Mouse (Mus musculus) right cerebral cortex, postnatal 4 days (tissue): Measurements from ENCODE around the gene Capn5.

ENCODE experiments used
- DNase-seq: peaks from one replicate; pipeline ENCODE4 v3.0.0-alpha.2; 2022

The Capn5 gene

GRCm38 (mm10) chr7:98146447-98146845 lies 31.6 kb downstream of the Capn5 start:
- no peak for DNase-seq

DNA sequence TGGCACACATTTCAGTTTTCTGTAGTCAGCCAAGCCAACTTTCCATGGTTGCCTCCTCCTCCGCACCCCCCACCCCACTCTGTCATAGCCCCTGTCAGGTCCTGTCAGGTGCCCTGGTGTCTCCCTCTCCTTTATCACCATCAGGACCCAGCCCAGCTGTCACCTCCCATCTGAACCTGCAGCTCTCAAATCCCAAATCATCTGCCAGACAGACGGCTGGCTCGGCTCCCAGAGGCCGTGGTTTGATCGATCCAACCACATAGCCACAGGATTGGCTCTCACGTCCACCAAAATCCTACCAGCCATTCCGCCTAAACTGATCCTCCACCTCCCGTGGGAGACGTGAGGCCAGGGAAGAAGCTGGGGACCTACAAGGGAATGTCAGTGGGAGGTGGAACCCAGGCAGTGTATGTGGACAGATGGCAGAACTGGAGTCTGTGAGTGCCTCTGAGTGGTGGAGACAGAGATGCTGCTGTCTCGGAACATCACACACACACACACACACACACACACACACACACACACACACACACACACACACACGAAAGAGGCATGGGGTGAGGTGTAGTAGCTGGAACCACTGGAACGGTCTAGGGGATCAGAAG lies 32.1 kb downstream of the Capn5 start:
- no peak for DNase-seq

DNA sequence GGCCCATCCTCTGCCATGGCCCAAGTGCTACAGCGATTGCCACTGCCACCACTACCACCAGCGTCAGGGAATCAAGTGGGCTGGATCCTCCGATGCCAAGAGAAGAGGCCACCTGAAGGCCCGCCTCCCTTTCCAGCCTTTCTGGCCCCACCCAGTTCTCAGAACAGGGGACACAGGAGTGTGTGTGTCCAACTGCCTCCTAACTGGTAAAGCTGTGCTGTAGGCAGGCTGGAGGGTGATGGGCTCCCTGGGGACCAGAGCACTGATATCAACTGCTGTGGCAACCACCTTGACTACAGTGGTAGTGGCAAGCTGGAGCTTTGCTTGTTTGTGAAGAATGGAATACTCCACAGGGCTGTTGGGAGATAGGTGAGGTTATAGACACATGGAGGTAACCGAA lies 32.7 kb downstream of the Capn5 start, which contains the start of gene Omp:
Omp (minus strand) TSS at position 101 of the 400 bp plus-strand sequence.
- no peak for DNase-seq

DNA sequence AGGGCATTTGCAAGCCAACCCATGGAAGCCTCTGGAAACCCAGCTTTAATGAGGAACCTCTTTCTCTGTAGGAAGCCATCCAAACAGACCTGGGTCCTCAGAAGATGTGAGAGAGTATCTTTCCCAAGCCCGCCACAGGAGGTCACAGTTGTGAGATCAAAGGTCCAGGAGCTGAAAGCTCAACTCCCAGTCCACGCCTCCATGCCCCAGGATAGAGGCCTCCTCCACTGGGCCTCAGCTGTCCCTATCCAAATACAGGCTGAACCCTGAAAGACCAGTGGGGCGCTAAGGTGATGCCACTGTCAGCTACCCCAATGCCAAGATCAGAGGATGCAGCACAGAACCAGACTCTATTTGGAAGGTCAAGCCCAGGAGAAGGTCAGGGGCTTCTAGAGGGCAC lies 35.4 kb downstream of the Capn5 start:
- no peak for DNase-seq

GRCm38 (mm10) chr7:98142247-98142646 lies 35.8 kb downstream of the Capn5 start:
- no peak for DNase-seq

DNA sequence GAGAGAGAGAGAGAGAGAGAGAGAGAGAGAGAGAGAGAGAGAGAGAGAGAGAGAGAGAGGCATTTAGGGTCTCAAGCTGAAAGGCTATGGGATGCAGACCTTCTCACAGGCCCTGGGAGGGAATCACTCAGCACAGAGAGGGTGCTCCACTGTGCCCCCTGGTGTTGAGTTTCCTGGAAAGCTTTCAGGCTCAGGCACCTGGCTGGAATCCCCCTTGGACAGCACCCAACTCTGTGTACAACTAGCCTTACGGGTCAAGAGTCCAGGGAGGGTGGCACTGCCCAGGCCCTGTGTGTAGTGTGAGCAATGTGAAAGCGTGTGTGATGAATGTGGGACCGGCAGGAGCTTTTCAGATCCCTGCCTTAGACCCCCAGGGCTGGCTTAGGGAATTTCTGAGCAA lies 36.9 kb downstream of the Capn5 start:
- DNase-seq, result peak; percentile 51

DNA sequence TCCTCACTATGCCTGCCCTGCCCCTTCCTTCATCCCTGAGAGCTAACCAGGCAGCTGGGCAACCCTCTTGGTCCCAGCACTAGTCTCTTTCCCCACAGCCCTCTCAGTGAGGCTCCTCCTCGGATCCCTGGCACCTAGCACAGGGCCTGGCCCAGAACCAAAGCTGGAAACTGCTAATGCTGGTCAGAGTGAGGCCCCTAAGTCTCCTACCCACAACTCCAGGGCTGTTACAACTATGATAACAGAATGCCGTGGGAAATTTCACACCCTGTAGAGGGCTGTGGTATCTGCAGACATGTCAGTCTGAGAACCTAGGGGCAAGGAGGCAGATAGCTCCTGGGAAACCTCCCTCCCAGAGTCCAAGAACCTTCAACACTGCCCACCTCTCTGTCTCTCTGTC lies 37.5 kb downstream of the Capn5 start:
- DNase-seq, result no peak

- DNase-seq, result no peak
These were observed 38.9 kb downstream of the Capn5 start for GRCm38 (mm10) chr7:98139216-98139615.

DNA sequence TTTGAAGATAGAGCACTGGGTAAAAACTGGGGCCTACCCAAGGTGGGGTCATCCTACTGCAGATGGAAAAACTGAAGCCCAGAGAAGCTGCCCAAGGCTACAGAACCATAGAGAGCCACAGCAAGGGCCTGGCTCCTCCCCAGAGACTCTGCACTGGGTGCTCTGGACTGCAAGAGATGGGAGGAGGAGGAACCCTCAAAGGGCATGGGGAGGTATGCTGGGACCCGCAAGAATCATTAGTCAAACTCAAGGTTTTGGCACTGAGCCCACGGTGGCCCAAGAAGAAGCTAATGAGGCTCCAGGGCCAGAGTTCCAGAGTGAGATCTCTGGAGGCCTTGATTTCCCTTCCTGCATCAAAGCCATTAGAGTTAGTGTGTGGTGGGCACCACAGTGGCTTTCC lies 40.1 kb downstream of the Capn5 start:
- DNase-seq, result no peak

- no peak for DNase-seq
These were observed 40.5 kb downstream of the Capn5 start for GRCm38 (mm10) chr7:98137583-98137982.

- no peak for DNase-seq
These were observed 46.3 kb downstream of the Capn5 start for GRCm38 (mm10) chr7:98131751-98132150.

- DNase-seq, result peak; percentile 56
These were observed 52.6 kb downstream of the Capn5 start for GRCm38 (mm10) chr7:98125473-98125872.

DNA sequence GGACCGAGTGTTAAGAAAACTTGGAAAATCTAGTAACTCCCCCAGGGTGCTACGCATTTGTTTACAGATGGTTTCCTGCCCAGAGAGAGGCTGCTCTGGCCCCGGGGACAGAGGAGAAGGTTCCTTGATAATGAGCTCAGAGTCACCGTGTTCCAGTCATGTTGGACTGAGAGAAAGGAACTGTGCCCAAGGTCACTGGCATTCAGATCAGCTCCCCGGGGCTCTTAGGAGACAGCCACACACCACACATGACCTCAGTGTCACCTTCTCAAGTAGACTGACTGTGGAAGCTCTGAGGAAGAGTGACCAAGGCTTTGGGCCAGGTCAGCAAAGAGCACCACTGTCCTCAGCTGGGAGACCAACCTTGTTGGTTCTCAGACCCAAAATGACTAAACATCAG lies 53.4 kb downstream of the Capn5 start:
- DNase-seq, result no peak

GRCm38 (mm10) chr7:98121673-98122072 lies 56.4 kb downstream of the Capn5 start:
- DNase-seq, result no peak

DNA sequence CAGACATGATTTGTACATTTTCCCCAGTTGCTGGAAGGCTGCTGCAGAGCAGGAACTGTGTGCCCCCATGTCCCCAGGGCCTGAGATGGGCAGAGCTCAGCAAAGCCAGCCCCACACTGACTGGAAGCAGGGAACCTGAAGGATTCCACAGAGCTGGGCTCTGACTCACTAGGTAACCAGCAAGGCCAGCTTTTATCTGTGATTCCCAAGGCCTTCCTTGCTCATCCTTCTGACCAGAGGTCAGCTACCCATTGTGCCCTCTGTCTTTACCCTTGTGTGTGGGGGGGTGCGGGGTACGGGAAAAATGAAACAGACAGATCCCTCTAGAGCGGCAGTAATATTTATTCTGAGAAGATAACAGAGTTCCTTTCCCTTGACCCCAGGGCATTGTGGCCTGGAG lies 56.8 kb downstream of the Capn5 start:
- no peak for DNase-seq

- peak; percentile 82 for DNase-seq
These were observed 57.7 kb downstream of the Capn5 start for GRCm38 (mm10) chr7:98120325-98120724.

DNA sequence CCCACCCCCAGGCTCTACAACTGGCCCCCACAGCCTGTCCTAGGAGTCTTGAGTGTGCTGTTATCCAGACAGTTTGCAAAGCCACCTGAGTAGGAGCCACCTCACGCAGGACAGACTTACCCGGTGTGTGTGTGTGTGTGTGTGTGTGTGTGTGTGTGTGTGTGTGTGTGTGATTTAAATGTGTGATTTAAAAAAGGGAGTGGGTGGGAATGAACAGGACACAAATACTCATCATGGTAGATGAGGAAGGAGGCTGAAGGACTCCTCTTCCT lies 58.2 kb downstream of the Capn5 start:
- no peak for DNase-seq

DNA sequence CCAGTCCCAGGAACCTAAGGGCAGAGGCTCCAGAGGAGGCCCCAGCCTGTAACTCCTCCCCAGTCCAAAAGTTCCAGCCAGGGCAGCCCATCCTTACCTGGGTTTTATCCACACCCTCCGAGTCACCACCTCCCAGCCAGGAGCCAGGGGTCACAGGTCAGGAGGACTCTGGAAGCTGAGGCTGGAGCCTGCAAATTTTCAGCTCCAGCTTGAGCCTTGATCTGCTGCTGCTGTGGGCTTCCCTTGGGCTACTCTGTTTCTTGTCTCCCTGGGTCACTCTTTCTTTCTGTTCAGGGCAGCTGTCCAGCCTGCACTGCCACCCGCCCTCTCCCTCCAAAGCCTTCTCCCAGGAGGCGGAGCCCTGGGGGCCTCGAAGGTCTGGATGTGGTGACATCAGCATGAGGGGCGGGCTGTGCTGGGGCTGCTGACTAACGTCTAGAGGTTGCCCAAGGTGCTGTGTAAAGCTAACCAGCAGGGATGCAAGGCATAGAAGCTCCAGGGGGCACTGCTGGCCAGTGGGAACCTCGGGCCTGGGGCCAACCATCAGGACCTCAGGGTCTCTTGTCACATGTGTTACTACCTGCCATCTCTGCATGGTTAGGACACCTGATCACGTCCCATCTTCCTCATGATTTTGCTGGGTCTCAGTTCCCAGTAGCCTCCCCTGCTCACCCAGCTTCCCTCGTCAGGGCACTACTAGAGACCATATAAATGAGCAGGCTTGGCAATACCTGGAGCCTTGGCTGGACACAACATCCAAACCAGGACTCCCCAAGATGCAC lies 58.7 kb downstream of the Capn5 start, which contains the start of gene Myo7a:
Myo7a (minus strand) TSS at position 346 of the 782 bp plus-strand sequence.
- DNase-seq, result no peak

DNA sequence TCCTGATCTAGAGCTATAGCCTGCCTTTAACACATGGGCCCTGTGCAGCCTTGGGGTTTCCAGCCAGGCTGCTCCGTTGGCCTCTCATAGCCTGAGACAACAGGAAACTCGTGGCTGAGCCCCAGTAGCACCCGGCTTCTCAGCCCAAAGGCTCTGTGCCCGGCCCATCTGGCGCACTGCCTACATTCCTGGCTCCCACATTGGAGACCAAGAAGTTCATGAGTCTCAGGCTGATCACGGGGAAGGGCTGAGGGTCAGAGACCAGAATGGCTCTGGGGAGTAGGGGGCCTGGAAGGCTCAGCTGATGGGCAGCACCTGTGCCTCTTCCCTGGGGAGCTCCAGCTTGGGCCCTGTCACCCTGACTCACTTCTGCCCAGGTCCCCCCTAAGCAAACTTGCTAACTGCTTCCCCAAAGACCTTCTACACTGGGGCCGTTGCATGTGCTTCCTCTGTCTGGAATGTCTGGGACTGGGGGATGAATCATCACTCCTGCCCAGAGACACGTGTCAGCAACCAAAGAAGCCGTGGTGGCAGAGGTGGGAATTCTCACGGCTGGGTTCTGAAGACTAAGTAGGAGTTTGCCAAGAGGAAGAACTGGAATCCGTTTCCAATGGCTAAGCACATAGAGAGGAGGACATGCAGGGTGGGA lies 60.9 kb downstream of the Capn5 start:
- peak; percentile 61 for DNase-seq

DNA sequence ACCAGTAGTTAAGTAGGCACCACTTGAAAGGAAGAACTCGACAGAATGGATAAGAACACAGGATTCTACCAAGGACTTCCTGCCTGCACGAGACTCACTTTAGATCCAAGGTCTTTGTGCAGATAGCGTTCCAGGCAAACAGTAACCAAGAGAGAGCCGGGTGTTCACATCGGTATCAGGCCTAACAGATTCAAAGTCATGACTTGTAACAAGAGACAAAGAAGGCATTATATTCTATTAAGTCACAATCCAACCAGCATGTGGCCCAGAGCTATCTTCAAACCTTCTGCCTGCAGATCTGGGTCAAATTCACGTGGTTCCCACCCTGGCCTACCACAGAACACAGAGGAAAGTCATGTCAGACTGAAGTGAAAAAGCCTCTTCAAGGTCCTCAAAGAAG lies 63.4 kb downstream of the Capn5 start:
- no peak for DNase-seq

DNA sequence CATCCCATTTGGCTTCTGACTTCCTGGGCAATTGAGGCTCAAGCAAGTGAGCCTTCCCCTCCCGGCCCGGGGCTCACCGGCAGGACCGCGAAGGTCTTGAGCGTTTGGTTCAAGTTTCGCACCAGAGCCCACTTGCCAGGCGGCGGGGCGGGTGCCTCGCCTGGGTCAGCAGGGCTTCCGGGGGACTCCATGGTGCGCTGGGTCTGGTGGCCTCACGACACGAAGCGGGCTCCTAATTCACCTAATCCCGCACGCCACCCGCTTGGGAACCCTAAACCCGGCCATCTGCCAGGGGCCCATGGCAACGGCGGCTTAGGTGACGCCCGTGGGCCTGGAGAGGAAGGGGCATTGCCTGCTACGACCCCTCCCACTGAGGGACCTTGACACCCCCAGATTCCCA lies 66.8 kb downstream of the Capn5 start:
- DNase-seq, result no peak

DNA sequence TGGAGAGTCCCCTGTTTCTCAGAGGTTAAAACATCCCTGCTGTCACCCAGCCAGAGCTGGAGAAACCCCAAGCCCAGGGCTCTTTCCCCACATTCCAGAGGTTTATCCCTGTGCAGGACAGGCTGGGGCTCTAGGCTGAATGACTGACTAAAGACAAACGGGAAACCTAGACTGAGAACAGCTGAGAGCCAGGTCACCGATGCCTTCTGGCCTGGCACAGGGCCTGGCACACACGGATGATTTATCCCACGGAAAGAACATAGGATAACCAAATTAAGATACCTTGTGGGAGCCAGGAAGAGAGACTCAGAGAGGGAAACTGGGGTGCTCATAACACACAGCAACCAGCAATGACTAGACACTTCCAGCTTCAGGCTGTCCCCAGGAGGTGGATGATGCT lies 68.3 kb downstream of the Capn5 start:
- DNase-seq, result no peak

DNA sequence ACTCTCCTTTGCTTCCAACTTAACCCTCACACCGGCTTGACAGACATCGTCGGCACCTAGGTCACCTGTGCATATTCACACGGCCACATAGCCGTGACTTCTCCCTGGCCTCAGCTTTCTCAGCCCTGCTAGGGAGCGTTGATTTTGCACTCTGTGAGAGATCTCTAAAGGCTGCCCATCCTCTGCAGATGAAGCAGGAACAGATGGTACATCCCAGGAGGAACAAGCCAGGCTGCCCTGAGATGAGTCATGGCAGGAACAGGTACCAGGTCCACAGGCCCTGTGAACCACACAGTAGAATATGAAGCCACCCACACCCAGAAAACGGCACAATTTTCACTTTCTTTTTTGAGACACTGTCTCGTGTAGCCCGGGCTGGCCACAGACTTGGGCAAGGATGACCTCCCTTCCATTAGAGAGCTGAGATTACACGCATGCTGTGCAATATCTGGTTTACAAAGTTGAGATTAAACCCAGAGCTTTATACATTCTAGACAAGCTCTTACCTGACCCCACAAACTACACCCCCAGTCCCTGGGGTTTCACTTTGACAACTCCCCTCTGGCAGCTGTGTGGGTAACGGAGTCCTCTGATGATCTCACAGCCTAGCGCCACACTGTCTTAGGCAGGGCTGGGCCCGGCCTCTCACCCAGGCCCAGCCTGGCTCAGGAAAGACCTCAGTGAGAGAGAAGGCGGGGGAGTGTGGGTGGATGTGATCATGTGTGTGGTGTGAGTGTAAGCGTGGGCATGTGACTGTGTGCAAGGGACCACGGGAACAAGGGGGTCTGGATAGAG lies 69.2 kb downstream of the Capn5 start:
- DNase-seq, result no peak

GRCm38 (mm10) chr7:98106272-98106671 lies 71.8 kb downstream of the Capn5 start:
- no peak for DNase-seq
